Comparison of ENCODE assay signal across 11 mouse cellular contexts in genomic region chr11:97019345-97019708, GRCm38 (mm10). TPM values are rescaled to one million over a fixed set of nuclear protein-coding genes. Genes with fewer than 3 reads are reported as not detected.
DNase-seq lines count a peak whose midpoint lies in the region; ATAC-seq and TF ChIP-seq lines count a peak whose summit lies in the region.
"Had no signal": no experiment of that assay in that cellular context is flagged by ENCODE, and none has a peak within 500 bp of the region (broad histone marks: within the 10 kb centered on the region; RNA-seq: fewer than 3 reads in every experiment).

No protein-coding gene starts in this region.

- no peak for TF ChIP-seq EP300 in heart, postnatal 0 days (IDR thresholded peaks at IDR 0.05; ENCODE audit: low read depth)
- no peak for TF ChIP-seq EP300 in stomach, postnatal 0 days (optimal IDR thresholded peaks at IDR 0.05)

- no peak for TF ChIP-seq CTCF in heart, postnatal 0 days (IDR thresholded peaks at IDR 0.05; ENCODE audit: low read depth)
- no peak for TF ChIP-seq CTCF in spleen, adult 2 months (IDR thresholded peaks at IDR 0.05; ENCODE audit: extremely low read depth, insufficient read depth, insufficient read length, insufficient replicate concordance)
- TF ChIP-seq CTCF in stomach, postnatal 0 days (IDR thresholded peaks at IDR 0.05; ENCODE audit: low read depth) = no peak

- DNase-seq in heart, postnatal 0 days (ENCODE audit: low spot score) = no peak
- DNase-seq in heart, postnatal 4 days = no peak
- no peak for DNase-seq in spleen, adult 2 months (ENCODE audit: low read depth in 1 of 2, low spot score in 2 of 2)
- DNase-seq in spleen, postnatal 36 days (ENCODE audit: low spot score in 2 of 2) = no peak
- peak; percentile 23 for DNase-seq in stomach, postnatal 0 days (ENCODE audit: low spot score)
- no peak for DNase-seq in adrenal gland, adult 18-20 months (ENCODE audit: low spot score in 2 of 2)
- DNase-seq in retina, embryonic 14.5 days (ENCODE audit: low spot score) = no peak
- DNase-seq: gastrocnemius, adult 2 months; lung, postnatal 36 days had no signal

- no peak overlapping the region for H3K27ac ChIP-seq in heart, postnatal 0 days (ENCODE audit: low read depth)
- no peak overlapping the region for H3K27ac ChIP-seq in spleen, adult 2 months (ENCODE audit: insufficient read depth, low read length)
- H3K27ac ChIP-seq in intestine, embryonic 16.5 days (ENCODE audit: low read length) = no peak overlapping the region
- peak overlapping the region; percentile 63 for H3K27ac ChIP-seq in stomach, postnatal 0 days (replicated peaks)
- H3K27ac ChIP-seq: gastrocnemius, adult 2 months had no signal

- ATAC-seq in heart, postnatal 0 days (ENCODE audit: insufficient read depth, low read depth) = no peak
- no peak for ATAC-seq in intestine, embryonic 16.5 days
- no peak; the same call in 1 of the 2 replicates for ATAC-seq in stomach, postnatal 0 days (ENCODE audit: low FRiP score, low TSS enrichment)
- ATAC-seq: Patski had no signal

- TF ChIP-seq POLR2A in spleen, adult 2 months (IDR thresholded peaks at IDR 0.05; ENCODE audit: low read depth, low read length) = no peak

- no peaks in the 10 kb centered on the region for H3K9me3 ChIP-seq in heart, postnatal 0 days (replicated peaks; ENCODE audit: control insufficient read depth, low read length)
- no peaks in the 10 kb centered on the region for H3K9me3 ChIP-seq in intestine, embryonic 16.5 days (ENCODE audit: control insufficient read depth, low read length)
- H3K9me3 ChIP-seq in stomach, postnatal 0 days (ENCODE audit: control insufficient read depth, low read length) = no peaks in the 10 kb centered on the region

- no peaks in the 10 kb centered on the region for H3K36me3 ChIP-seq in heart, postnatal 0 days (replicated peaks; ENCODE audit: control insufficient read depth, insufficient read depth, low read length)
- no peaks in the 10 kb centered on the region for H3K36me3 ChIP-seq in spleen, adult 2 months (ENCODE audit: control insufficient read depth, insufficient read depth, low read length)
- H3K36me3 ChIP-seq in intestine, embryonic 16.5 days (ENCODE audit: control insufficient read depth, insufficient read depth, low read length) = no peaks in the 10 kb centered on the region
- no peaks in the 10 kb centered on the region for H3K36me3 ChIP-seq in stomach, postnatal 0 days (ENCODE audit: control insufficient read depth, insufficient read depth, low read length)

- H3K4me1 ChIP-seq in heart, postnatal 0 days (ENCODE audit: control insufficient read depth, insufficient read depth) = peaks cover 4% of the 10 kb centered on the region; the same call in 1 of the 2 replicates
- peaks cover 17% of the 10 kb centered on the region for H3K4me1 ChIP-seq in spleen, adult 2 months (ENCODE audit: control insufficient read depth, insufficient read depth, insufficient read length)
- H3K4me1 ChIP-seq in intestine, embryonic 16.5 days (ENCODE audit: control insufficient read depth, insufficient read depth, low read length) = peaks cover 35% of the 10 kb centered on the region
- H3K4me1 ChIP-seq in stomach, postnatal 0 days (replicated peaks; ENCODE audit: control insufficient read depth, insufficient read depth) = 0 out of 2 replicates have a peak, but pooled peaks cover 2% of the 10 kb centered on the region

- H3K27me3 ChIP-seq in heart, postnatal 0 days (ENCODE audit: control insufficient read depth, insufficient read depth, low read length) = peaks cover 93% of the 10 kb centered on the region
- peaks cover 30% of the 10 kb centered on the region for H3K27me3 ChIP-seq in spleen, adult 2 months (ENCODE audit: control insufficient read depth, insufficient read depth, low read length)
- peaks cover 71% of the 10 kb centered on the region for H3K27me3 ChIP-seq in intestine, embryonic 16.5 days (replicated peaks; ENCODE audit: control insufficient read depth, insufficient read depth, low read length)
- H3K27me3 ChIP-seq in stomach, postnatal 0 days (ENCODE audit: control insufficient read depth, insufficient read depth, low read length) = peaks cover 5% of the 10 kb centered on the region; the same call in 1 of the 2 replicates

- WGBS in heart, postnatal 0 days = 9% methylated on average over 13 of the region's 13 CpGs
- 20% methylated on average over 13 of the region's 13 CpGs for WGBS in spleen, adult 2 months
- WGBS in intestine, embryonic 16.5 days = 10% methylated on average over 13 of the region's 13 CpGs
- WGBS in stomach, postnatal 0 days = 15% methylated on average over 13 of the region's 13 CpGs

- H3K9ac ChIP-seq in heart, postnatal 0 days (replicated peaks; ENCODE audit: low read depth, low read length) = no peak overlapping the region
- no peak overlapping the region for H3K9ac ChIP-seq in intestine, embryonic 16.5 days (ENCODE audit: low read depth, low read length)
- peak overlapping the region; percentile 18 for H3K9ac ChIP-seq in stomach, postnatal 0 days (ENCODE audit: low read length)

- H3K4me2 ChIP-seq in heart, postnatal 0 days (ENCODE audit: low read depth, low read length) = peak overlapping the region; percentile 54; the same call in 1 of the 2 replicates
- H3K4me2 ChIP-seq in intestine, embryonic 16.5 days (ENCODE audit: low read depth, low read length) = peak overlapping the region; percentile 76; the same call in 1 of the 2 replicates
- peak overlapping the region; percentile 57 for H3K4me2 ChIP-seq in stomach, postnatal 0 days (replicated peaks; ENCODE audit: low read depth)

- H3K4me3 ChIP-seq in heart, postnatal 0 days (ENCODE audit: low read depth, low read length) = peak overlapping the region; percentile 37
- peak overlapping the region; percentile 40; the same call in 1 of the 2 replicates for H3K4me3 ChIP-seq in spleen, adult 2 months (ENCODE audit: extremely low read depth, insufficient read depth, insufficient read length)
- H3K4me3 ChIP-seq in intestine, embryonic 16.5 days (ENCODE audit: low read length) = no peak overlapping the region; the same call in 1 of the 2 replicates
- peak overlapping the region; percentile 45 for H3K4me3 ChIP-seq in stomach, postnatal 0 days (ENCODE audit: low read depth, low read length)

RNA-seq across cellular contexts. Expression of gene Sp6, which starts 6.1 kb away (rescaled TPM):
- 0.04 and 0.19 TPM in 2 replicates for total RNA-seq in heart, postnatal 0 days (2014; rRNA removed; ENCODE audit: low replicate concordance)
- 0.08 TPM in 1 of 2 replicates, not detected in the other for polyA plus RNA-seq in heart, postnatal 0 days (2015; fragmentation: Nextera tagmentation; extraction: Ambion mirVana)
- total RNA-seq in heart, postnatal 4 days (2021) = not detected
- polyA plus RNA-seq in spleen, adult 2 months (2012; rRNA removed) = 0.57 and 0.82 TPM in 2 replicates
- not detected in 2 replicates for polyA plus RNA-seq in intestine, embryonic 16.5 days (2015; fragmentation: Nextera tagmentation; extraction: Ambion mirVana)
- 21.2 and 22.0 TPM in 2 replicates for polyA plus RNA-seq in stomach, postnatal 0 days (2015; fragmentation: Nextera tagmentation; extraction: Ambion mirVana)
- total RNA-seq in adrenal gland, adult 18-20 months (2021) = under 1 TPM; 0.06 to 0.13 TPM

RNA-seq across cellular contexts. Expression of gene Scrn2, which starts 10.4 kb away (rescaled TPM):
- total RNA-seq in heart, postnatal 0 days (2014; rRNA removed; ENCODE audit: low replicate concordance) = 29.3 and 31.7 TPM in 2 replicates
- 16.6 and 19.0 TPM in 2 replicates for polyA plus RNA-seq in heart, postnatal 0 days (2015; fragmentation: Nextera tagmentation; extraction: Ambion mirVana)
- 10 to 100 TPM; 12.1 to 15.3 TPM for total RNA-seq in heart, postnatal 4 days (2021)
- polyA plus RNA-seq in spleen, adult 2 months (2012; rRNA removed) = 10.0 and 12.3 TPM in 2 replicates
- 25.5 and 26.9 TPM in 2 replicates for polyA plus RNA-seq in intestine, embryonic 16.5 days (2015; fragmentation: Nextera tagmentation; extraction: Ambion mirVana)
- 11.8 and 12.5 TPM in 2 replicates for polyA plus RNA-seq in stomach, postnatal 0 days (2015; fragmentation: Nextera tagmentation; extraction: Ambion mirVana)
- total RNA-seq in adrenal gland, adult 18-20 months (2021) = 10 to 100 TPM; 14.6 to 16.8 TPM

RNA-seq across cellular contexts. Expression of gene Lrrc46, which starts 21.9 kb away (rescaled TPM):
- 0.80 TPM in 1 of 2 replicates, not detected in the other for total RNA-seq in heart, postnatal 0 days (2014; rRNA removed; ENCODE audit: low replicate concordance)
- polyA plus RNA-seq in heart, postnatal 0 days (2015; fragmentation: Nextera tagmentation; extraction: Ambion mirVana) = 0.53 and 0.65 TPM in 2 replicates
- under 1 TPM in 1 of 2 experiments, not detected in 1; 0.38 TPM for total RNA-seq in heart, postnatal 4 days (2021)
- polyA plus RNA-seq in spleen, adult 2 months (2012; rRNA removed) = 0.06 TPM in 1 of 2 replicates, not detected in the other
- 0.29 and 0.37 TPM in 2 replicates for polyA plus RNA-seq in intestine, embryonic 16.5 days (2015; fragmentation: Nextera tagmentation; extraction: Ambion mirVana)
- 0.36 and 0.45 TPM in 2 replicates for polyA plus RNA-seq in stomach, postnatal 0 days (2015; fragmentation: Nextera tagmentation; extraction: Ambion mirVana)
- under 1 TPM; 0.60 to 0.74 TPM for total RNA-seq in adrenal gland, adult 18-20 months (2021)
- total RNA-seq: gastrocnemius, adult 2 months had no signal

RNA-seq across cellular contexts. Expression of gene Mrpl10, which starts 22.0 kb away (rescaled TPM):
- 77.7 and 81.2 TPM in 2 replicates for total RNA-seq in heart, postnatal 0 days (2014; rRNA removed; ENCODE audit: low replicate concordance)
- 67.0 and 67.3 TPM in 2 replicates for polyA plus RNA-seq in heart, postnatal 0 days (2015; fragmentation: Nextera tagmentation; extraction: Ambion mirVana)
- total RNA-seq in heart, postnatal 4 days (2021) = 10 to 100 TPM; 80.2 to 81.0 TPM
- polyA plus RNA-seq in spleen, adult 2 months (2012; rRNA removed) = 57.6 and 58.1 TPM in 2 replicates
- 85.4 and 93.0 TPM in 2 replicates for polyA plus RNA-seq in intestine, embryonic 16.5 days (2015; fragmentation: Nextera tagmentation; extraction: Ambion mirVana)
- polyA plus RNA-seq in stomach, postnatal 0 days (2015; fragmentation: Nextera tagmentation; extraction: Ambion mirVana) = 56.3 and 60.8 TPM in 2 replicates
- 100 to 1,000 TPM; 128 to 134 TPM for total RNA-seq in adrenal gland, adult 18-20 months (2021)

RNA-seq across cellular contexts. Expression of gene Osbpl7, which starts 31.1 kb away (rescaled TPM):
- 8.6 and 10.6 TPM in 2 replicates for total RNA-seq in heart, postnatal 0 days (2014; rRNA removed; ENCODE audit: low replicate concordance)
- polyA plus RNA-seq in heart, postnatal 0 days (2015; fragmentation: Nextera tagmentation; extraction: Ambion mirVana) = 2.7 and 3.0 TPM in 2 replicates
- total RNA-seq in heart, postnatal 4 days (2021) = 1 to 10 TPM; 5.6 to 7.5 TPM
- polyA plus RNA-seq in spleen, adult 2 months (2012; rRNA removed) = 19.1 and 23.4 TPM in 2 replicates
- 12.4 and 12.6 TPM in 2 replicates for polyA plus RNA-seq in intestine, embryonic 16.5 days (2015; fragmentation: Nextera tagmentation; extraction: Ambion mirVana)
- polyA plus RNA-seq in stomach, postnatal 0 days (2015; fragmentation: Nextera tagmentation; extraction: Ambion mirVana) = 7.5 and 8.6 TPM in 2 replicates
- 1 to 10 TPM; 5.2 to 6.6 TPM for total RNA-seq in adrenal gland, adult 18-20 months (2021)

Comparison
In these comparisons a context has a peak if more than half of its experiments do, and no peak if none do; other contexts are left out.
1. RNA of gene Sp6, which starts 6.1 kb away (polyA plus RNA-seq): 21.2 to 22.0 TPM in stomach, postnatal 0 days; 0.57 to 0.82 TPM in spleen, adult 2 months, 0.08 TPM in heart, postnatal 0 days and not detected in intestine, embryonic 16.5 days; every median in the first group is over 10 times any median in the second.
2. Peak in every context shown above with its lines, with median percentiles within 50 percentile points of each other: H3K4me2 ChIP-seq.